Mouse (Mus musculus): ENCODE data around the gene Awat2.

Awat2 gene

GRCm38 (mm10) chrX:100409245-100409644 is 33.3 kb downstream of the Awat2 start:
- Histone ChIP-seq H3K27me3 (ENCODE audit: insufficient read depth, low read length) (no peaks in the 10 kb centered on the region), H3K4me1 (replicated peaks; ENCODE audit: low read depth, low read length) (peaks cover 15% of the 10 kb centered on the region)
- TF ChIP-seq POU5F1 (IDR thresholded peaks at IDR 0.05; ENCODE audit: borderline replicate concordance, low read length) (peak; percentile 59; the same call in 1 of the 2 replicates), NANOG (IDR thresholded peaks at IDR 0.05; ENCODE audit: borderline replicate concordance, low read length) (no peak)

GRCm38 (mm10) chrX:100401657-100402056 is 40.9 kb downstream of the Awat2 start:
- Histone ChIP-seq H3K36me3 (ENCODE audit: insufficient read depth, low read length) (no peaks in the 10 kb centered on the region), H3K27me3 (ENCODE audit: insufficient read depth, low read length) (0 out of 2 replicates have a peak, but pooled peaks cover 8% of the 10 kb centered on the region), H3K4me3 (replicated peaks; ENCODE audit: low read length) (no peak overlapping the region), H3K4me1 (replicated peaks; ENCODE audit: low read depth, low read length) (peaks cover 16% of the 10 kb centered on the region), H3K9me3 (ENCODE audit: low read length) (no peaks in the 10 kb centered on the region)
- TF ChIP-seq POU5F1 (IDR thresholded peaks at IDR 0.05; ENCODE audit: borderline replicate concordance, low read length): no peak
- no peak for TF ChIP-seq CTCF (conservative IDR thresholded peaks at IDR 0.05; ENCODE audit: low read length)
- TF ChIP-seq NANOG (IDR thresholded peaks at IDR 0.05; ENCODE audit: borderline replicate concordance, low read length): no peak

More at GRCm38 (mm10) chrX:100409245-100409644, 33.3 kb downstream of the Awat2 start:
- Histone ChIP-seq H3K9me3 (ENCODE audit: low read length) (no peaks in the 10 kb centered on the region), H3K4me3 (replicated peaks; ENCODE audit: low read length) (no peak overlapping the region), H3K36me3 (ENCODE audit: insufficient read depth, low read length) (no peaks in the 10 kb centered on the region)

DNA sequence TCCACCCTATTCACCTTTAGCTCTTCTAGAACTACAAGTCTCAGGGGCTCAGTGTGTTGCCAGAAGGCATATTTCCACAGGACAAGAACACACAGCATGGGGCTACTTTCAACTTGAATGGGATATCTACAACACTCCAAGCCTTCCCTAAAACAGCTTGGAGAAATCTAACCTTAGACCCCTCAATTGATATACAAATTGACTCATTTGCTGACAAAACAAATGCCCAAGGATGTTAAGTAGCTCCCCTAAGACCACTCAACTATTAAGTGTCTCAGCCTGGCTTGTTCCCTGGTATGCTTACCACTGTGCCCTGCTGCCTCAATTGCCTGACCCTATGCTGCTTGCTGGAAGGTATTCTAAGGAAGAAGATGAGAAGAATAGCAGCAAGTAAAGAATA is 41.6 kb downstream of the Awat2 start:
- TF ChIP-seq CTCF (conservative IDR thresholded peaks at IDR 0.05; ENCODE audit: low read length) (no peak), NANOG (IDR thresholded peaks at IDR 0.05; ENCODE audit: borderline replicate concordance, low read length) (peak; percentile 89)
- no peak overlapping the region for H3K4me3 ChIP-seq (replicated peaks; ENCODE audit: low read length)
- H3K27me3 ChIP-seq (ENCODE audit: insufficient read depth, low read length): 0 out of 2 replicates have a peak, but pooled peaks cover 8% of the 10 kb centered on the region
- H3K9me3 ChIP-seq (ENCODE audit: low read length): no peaks in the 10 kb centered on the region
- peaks cover 16% of the 10 kb centered on the region for H3K4me1 ChIP-seq (replicated peaks; ENCODE audit: low read depth, low read length)
- no peaks in the 10 kb centered on the region for H3K36me3 ChIP-seq (ENCODE audit: insufficient read depth, low read length)

DNA sequence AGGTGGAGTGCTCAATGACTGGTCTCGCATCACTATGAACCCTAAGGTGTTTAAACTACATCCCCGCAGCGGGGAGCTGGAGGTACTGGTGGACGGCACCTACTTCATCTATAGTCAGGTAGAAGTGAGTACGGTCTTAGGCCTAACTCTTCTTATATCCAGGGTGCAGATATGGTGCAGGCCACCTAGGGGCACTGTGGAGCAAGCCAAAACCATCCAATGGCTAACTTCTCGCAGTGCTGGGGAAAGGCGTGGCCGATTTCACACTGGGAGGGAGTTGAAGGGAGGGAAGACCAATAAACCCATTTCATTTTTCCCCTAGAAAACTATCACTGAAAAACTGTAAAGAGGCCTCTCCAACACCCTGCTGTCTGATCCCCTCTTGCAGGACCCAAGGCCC is 47.5 kb downstream of the Awat2 start:
- Histone ChIP-seq H3K4me3 (replicated peaks; ENCODE audit: low read length) (no peak overlapping the region), H3K4me1 (replicated peaks; ENCODE audit: low read depth, low read length) (peaks cover 4% of the 10 kb centered on the region), H3K9me3 (ENCODE audit: low read length) (no peaks in the 10 kb centered on the region), H3K36me3 (ENCODE audit: insufficient read depth, low read length) (no peaks in the 10 kb centered on the region), H3K27me3 (ENCODE audit: insufficient read depth, low read length) (0 out of 2 replicates have a peak, but pooled peaks cover 4% of the 10 kb centered on the region)
- TF ChIP-seq POU5F1 (IDR thresholded peaks at IDR 0.05; ENCODE audit: borderline replicate concordance, low read length) (no peak), CTCF (conservative IDR thresholded peaks at IDR 0.05; ENCODE audit: low read length) (peak; percentile 21; the same call in 1 of the 2 replicates)

DNA sequence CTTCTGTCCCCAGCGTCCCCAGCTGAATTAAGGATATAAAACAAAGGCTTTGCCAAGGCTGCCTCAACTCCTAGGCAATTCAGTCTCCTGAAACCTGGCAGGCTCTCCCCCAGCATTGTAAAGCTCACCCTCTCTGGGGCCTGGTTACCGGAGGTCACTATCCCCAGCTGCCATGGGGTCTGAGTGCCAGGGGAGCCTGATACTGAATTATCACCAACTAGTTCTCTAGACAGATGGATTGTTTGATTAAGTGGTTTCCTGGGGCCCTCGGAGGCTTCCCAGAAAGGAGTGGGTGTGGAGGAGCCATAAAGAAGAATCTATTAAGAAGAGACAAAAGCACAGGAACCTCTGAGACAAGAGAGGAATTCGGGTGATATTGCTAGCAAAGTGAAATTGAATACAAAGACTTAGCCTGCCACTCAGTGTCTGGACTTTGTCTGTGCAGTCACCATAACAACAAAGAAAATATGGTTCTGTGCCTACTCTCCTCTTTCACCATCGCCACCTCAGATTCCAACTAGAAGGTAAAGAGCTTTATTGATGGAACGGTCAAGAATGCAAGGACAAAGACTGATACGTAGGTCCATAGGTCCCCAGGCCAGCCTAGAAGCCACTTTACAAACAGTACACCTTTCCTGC is 48.2 kb downstream of the Awat2 start:
- H3K36me3 ChIP-seq (ENCODE audit: insufficient read depth, low read length): no peaks in the 10 kb centered on the region
- 0 out of 2 replicates have a peak, but pooled peaks cover 4% of the 10 kb centered on the region for H3K27me3 ChIP-seq (ENCODE audit: insufficient read depth, low read length)
- no peaks in the 10 kb centered on the region for H3K4me1 ChIP-seq (replicated peaks; ENCODE audit: low read depth, low read length)
- no peaks in the 10 kb centered on the region for H3K9me3 ChIP-seq (ENCODE audit: low read length)
- TF ChIP-seq POU5F1 (IDR thresholded peaks at IDR 0.05; ENCODE audit: borderline replicate concordance, low read length): no peak
- TF ChIP-seq CTCF (conservative IDR thresholded peaks at IDR 0.05; ENCODE audit: low read length): no peak
- no peak for TF ChIP-seq NANOG (IDR thresholded peaks at IDR 0.05; ENCODE audit: borderline replicate concordance, low read length)
- H3K4me3 ChIP-seq (replicated peaks; ENCODE audit: low read length): no peak overlapping the region

GRCm38 (mm10) chrX:100392304-100392703 is 50.2 kb downstream of the Awat2 start:
- Histone ChIP-seq H3K4me1 (replicated peaks; ENCODE audit: low read depth, low read length) (no peaks in the 10 kb centered on the region), H3K4me3 (replicated peaks; ENCODE audit: low read length) (no peak overlapping the region), H3K36me3 (ENCODE audit: insufficient read depth, low read length) (no peaks in the 10 kb centered on the region), H3K9me3 (ENCODE audit: low read length) (no peaks in the 10 kb centered on the region), H3K27me3 (ENCODE audit: insufficient read depth, low read length) (no peaks in the 10 kb centered on the region)
- TF ChIP-seq CTCF (conservative IDR thresholded peaks at IDR 0.05; ENCODE audit: low read length) (peak; percentile 62), POU5F1 (IDR thresholded peaks at IDR 0.05; ENCODE audit: borderline replicate concordance, low read length) (no peak), NANOG (IDR thresholded peaks at IDR 0.05; ENCODE audit: borderline replicate concordance, low read length) (no peak)

DNA sequence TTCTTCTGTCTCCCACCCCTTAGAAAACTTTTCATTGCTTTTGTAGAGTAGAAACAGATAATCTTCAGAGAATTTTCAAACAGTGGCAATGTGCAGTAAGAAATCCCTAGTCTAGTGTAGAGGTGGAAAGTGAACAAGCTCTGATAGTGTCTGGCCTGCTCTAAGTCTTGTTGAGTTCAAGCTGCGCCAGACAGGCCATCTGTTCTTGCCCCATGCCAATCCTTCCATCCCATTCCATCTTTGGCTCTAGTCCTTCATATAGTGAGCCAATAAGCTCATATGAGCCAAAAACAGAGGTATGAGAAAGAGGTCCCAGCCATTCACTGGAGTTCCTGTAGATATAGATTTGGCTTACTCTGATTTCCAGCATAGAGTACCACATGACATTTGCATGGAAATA is 52.6 kb downstream of the Awat2 start:
- Histone ChIP-seq H3K4me3 (replicated peaks; ENCODE audit: low read length) (no peak overlapping the region), H3K27me3 (ENCODE audit: insufficient read depth, low read length) (no peaks in the 10 kb centered on the region), H3K4me1 (replicated peaks; ENCODE audit: low read depth, low read length) (no peaks in the 10 kb centered on the region), H3K9me3 (ENCODE audit: low read length) (no peaks in the 10 kb centered on the region), H3K36me3 (ENCODE audit: insufficient read depth, low read length) (no peaks in the 10 kb centered on the region)
- TF ChIP-seq NANOG (IDR thresholded peaks at IDR 0.05; ENCODE audit: borderline replicate concordance, low read length): no peak
- TF ChIP-seq CTCF (conservative IDR thresholded peaks at IDR 0.05; ENCODE audit: low read length): no peak
- no peak for TF ChIP-seq POU5F1 (IDR thresholded peaks at IDR 0.05; ENCODE audit: borderline replicate concordance, low read length)

GRCm38 (mm10) chrX:100356974-100357373 is 85.5 kb downstream of the Awat2 start:
- H3K36me3 ChIP-seq (ENCODE audit: insufficient read depth, low read length): no peaks in the 10 kb centered on the region
- H3K27me3 ChIP-seq (ENCODE audit: insufficient read depth, low read length): no peaks in the 10 kb centered on the region
- no peak overlapping the region for H3K4me3 ChIP-seq (replicated peaks; ENCODE audit: low read length)
- no peaks in the 10 kb centered on the region for H3K4me1 ChIP-seq (replicated peaks; ENCODE audit: low read depth, low read length)
- H3K9me3 ChIP-seq (ENCODE audit: low read length): no peaks in the 10 kb centered on the region
- no peak for TF ChIP-seq CTCF (conservative IDR thresholded peaks at IDR 0.05; ENCODE audit: low read length)
- no peak for TF ChIP-seq POU5F1 (IDR thresholded peaks at IDR 0.05; ENCODE audit: borderline replicate concordance, low read length)
- TF ChIP-seq NANOG (IDR thresholded peaks at IDR 0.05; ENCODE audit: borderline replicate concordance, low read length): no peak
